Mouse (Mus musculus) C2C12 (cell line): ENCODE results near the gene Pfkl. TPM values are rescaled to one million over a fixed set of nuclear protein-coding genes. Genes with fewer than 3 reads are reported as not detected.

Experiments used
- H3K27me3 ChIP-seq: one replicate; pipeline ENCODE4 v1.6.1; 2011; ENCODE audit not compliant: control insufficient read depth, insufficient read depth, insufficient read length
- H3K36me3 ChIP-seq: one replicate; pipeline ENCODE4 v1.6.1; 2011; ENCODE audit not compliant: control insufficient read depth, insufficient read depth
- H3K4me3 ChIP-seq: one replicate; pipeline ENCODE4 v1.5.1; 2011; ENCODE audit warnings: mild to moderate bottlenecking, control low read depth; ENCODE audit not compliant: poor library complexity, insufficient read depth, severe bottlenecking
- H3K79me2 ChIP-seq: one replicate; pipeline ENCODE4 v1.6.1; 2011; ENCODE audit not compliant: control insufficient read depth, insufficient read depth
- H3K79me3 ChIP-seq: one replicate; pipeline ENCODE4 v1.6.1; 2011; ENCODE audit warnings: low read depth, control low read depth
- H3ac ChIP-seq: one replicate; pipeline ENCODE3; 2011; ENCODE audit warnings: low read depth; ENCODE audit not compliant: control insufficient read depth, insufficient read length
- CEBPB ChIP-seq: IDR thresholded peaks from one replicate; pipeline ENCODE4 v1.6.1; 2011; ENCODE audit warnings: low read depth, mild to moderate bottlenecking, control low read depth, moderate library complexity
- CTCF ChIP-seq: IDR thresholded peaks from one replicate; pipeline ENCODE4 v1.5.1; 2011; ENCODE audit not compliant: control insufficient read depth, insufficient read depth, insufficient read length
- FOSL1 ChIP-seq: IDR thresholded peaks from one replicate; pipeline ENCODE4 v1.8.0; 2011; ENCODE audit warnings: mild to moderate bottlenecking, low read length; ENCODE audit not compliant: poor library complexity, insufficient read depth, severe bottlenecking
- MAX ChIP-seq: IDR thresholded peaks from one replicate; pipeline ENCODE4 v1.6.1; 2011; ENCODE audit warnings: mild to moderate bottlenecking, control low read depth
- MYOD1 ChIP-seq: IDR thresholded peaks from one replicate; pipeline ENCODE4 v1.6.1; 2011; ENCODE audit warnings: low read depth; ENCODE audit not compliant: control insufficient read depth, insufficient read length
- MYOG ChIP-seq: IDR thresholded peaks from one replicate; pipeline ENCODE4 v1.6.1; 2011; ENCODE audit not compliant: control insufficient read depth, insufficient read length; ENCODE audit errors: extremely low read depth
- USF1 ChIP-seq: IDR thresholded peaks from one replicate; pipeline ENCODE4 v1.6.1; 2011; ENCODE audit warnings: low read depth, mild to moderate bottlenecking, control low read depth, moderate library complexity
- polyA plus RNA-seq: library from polyadenylated mRNA; unstranded; fragments of >200 nt; fragmentation: generic; extraction: Trizol; gene quantifications from one replicate; pipeline ENCODE4 v1.2.1, GENCODE M21; 2012; ENCODE audit warnings: missing spikeins

Pfkl gene
- polyA plus RNA-seq, 1 experiment, result 45.2 TPM

- Histone ChIP-seq H3K4me3 (no peak overlapping the region), H3K79me3 (no peaks in the 10 kb centered on the region), H3K79me2 (peaks cover 5% of the 10 kb centered on the region), H3K36me3 (no peaks in the 10 kb centered on the region), H3K27me3 (peaks cover 2% of the 10 kb centered on the region), H3ac (no peak overlapping the region)
- TF ChIP-seq MYOD1 (no peak), FOSL1 (no peak), CTCF (no peak), USF1 (no peak)
Measured at GRCm38 (mm10) chr10:77975653-77976052, 34.2 kb downstream of the Pfkl start.

- Histone ChIP-seq H3K79me2 (peaks cover 5% of the 10 kb centered on the region), H3K27me3 (peaks cover 10% of the 10 kb centered on the region), H3K79me3 (no peaks in the 10 kb centered on the region), H3K4me3 (no peak overlapping the region), H3K36me3 (no peaks in the 10 kb centered on the region), H3ac (no peak overlapping the region)
- TF ChIP-seq FOSL1, result no peak
- no peak for TF ChIP-seq MAX
- no peak for TF ChIP-seq USF1
Measured at GRCm38 (mm10) chr10:77974811-77975210, 35.1 kb downstream of the Pfkl start.

- no peak overlapping the region for H3ac ChIP-seq
- no peak overlapping the region for H3K4me3 ChIP-seq
- H3K79me3 ChIP-seq, result no peaks in the 10 kb centered on the region
- TF ChIP-seq MAX (no peak), MYOD1 (no peak), FOSL1 (no peak), MYOG (no peak), CTCF (no peak), CEBPB (no peak), USF1 (no peak)
- H3K79me2 ChIP-seq, result peaks cover 4% of the 10 kb centered on the region
- no peaks in the 10 kb centered on the region for H3K36me3 ChIP-seq
- peaks cover 15% of the 10 kb centered on the region for H3K27me3 ChIP-seq
Measured at GRCm38 (mm10) chr10:77974323-77974722, 35.6 kb downstream of the Pfkl start.

GRCm38 (mm10) chr10:77971709-77972553, 38.0 kb downstream of the Pfkl start:
- Histone ChIP-seq H3K79me3 (no peaks in the 10 kb centered on the region), H3K36me3 (no peaks in the 10 kb centered on the region), H3K27me3 (peaks cover 31% of the 10 kb centered on the region), H3K4me3 (no peak overlapping the region), H3ac (no peak overlapping the region), H3K79me2 (no peaks in the 10 kb centered on the region)
- TF ChIP-seq FOSL1, result no peak
- TF ChIP-seq CTCF, result no peak
- no peak for TF ChIP-seq MYOG
- TF ChIP-seq CEBPB, result no peak
- no peak for TF ChIP-seq MAX

- no peak overlapping the region for H3K4me3 ChIP-seq
- H3ac ChIP-seq, result no peak overlapping the region
- no peaks in the 10 kb centered on the region for H3K79me3 ChIP-seq
- peaks cover 31% of the 10 kb centered on the region for H3K27me3 ChIP-seq
- H3K36me3 ChIP-seq, result no peaks in the 10 kb centered on the region
- no peak for TF ChIP-seq FOSL1
- no peak for TF ChIP-seq MYOD1
- no peak for TF ChIP-seq MAX
- TF ChIP-seq USF1, result no peak
- TF ChIP-seq CEBPB, result no peak
- TF ChIP-seq CTCF, result no peak
- no peak for TF ChIP-seq MYOG
- no peaks in the 10 kb centered on the region for H3K79me2 ChIP-seq
Measured at GRCm38 (mm10) chr10:77971191-77971590, 38.7 kb downstream of the Pfkl start.

GRCm38 (mm10) chr10:77970481-77970880, 39.4 kb downstream of the Pfkl start, which contains the start of gene Trpm2:
TSS of gene Trpm2 (minus strand) at chr10:77970563.
- peaks cover 36% of the 10 kb centered on the region for H3K27me3 ChIP-seq
- no peak within 1 kb of the TSS for H3K4me3 ChIP-seq
- no peaks in the 10 kb centered on the region for H3K79me3 ChIP-seq
- H3K79me2 ChIP-seq, result no peaks in the 10 kb centered on the region
- TF ChIP-seq FOSL1, result no peak
- TF ChIP-seq USF1, result no peak
- TF ChIP-seq MAX, result no peak
- no peak for TF ChIP-seq MYOG
- TF ChIP-seq MYOD1, result no peak
- no peak for TF ChIP-seq CTCF
- no peak for TF ChIP-seq CEBPB
- no peak within 1 kb of the TSS for H3ac ChIP-seq
- no peaks in the 10 kb centered on the region for H3K36me3 ChIP-seq
